Mouse (Mus musculus) R1 (cell line): ENCODE results near the gene Paqr8.
A peak's percentile ranks its signal among the peaks of the same experiment; 100 is the strongest.
"Not testable (repeated sequence)": the region's sequence is repeated elsewhere in the genome, so short reads cannot be mapped to it uniquely, and the experiment has no call there.

Source experiments
- DNase-seq: peaks from one replicate; pipeline ENCODE4 v3.0.0-alpha.2; 2018; ENCODE audit warnings: low read depth, low spot score

The Paqr8 gene

GRCm38 (mm10) chr1:20908541-20908940, 18.1 kb downstream of the Paqr8 start:
- DNase-seq, result peak; percentile 89

- no peak for DNase-seq
These were observed 21.7 kb downstream of the Paqr8 start for GRCm38 (mm10) chr1:20912115-20912514.

GRCm38 (mm10) chr1:20912527-20913171, 22.2 kb downstream of the Paqr8 start:
- DNase-seq, result peak; percentile 30

- no peak for DNase-seq
These were observed 24.4 kb downstream of the Paqr8 start for GRCm38 (mm10) chr1:20914769-20915168.

GRCm38 (mm10) chr1:20915608-20916007, 25.2 kb downstream of the Paqr8 start:
- no peak for DNase-seq

- no peak for DNase-seq
These were observed 27.2 kb downstream of the Paqr8 start for GRCm38 (mm10) chr1:20917496-20918050.

- DNase-seq, result no peak
These were observed 29.3 kb downstream of the Paqr8 start for GRCm38 (mm10) chr1:20919728-20920127.

- DNase-seq, result peak; percentile 23
These were observed 30.7 kb downstream of the Paqr8 start for GRCm38 (mm10) chr1:20921081-20921528.

GRCm38 (mm10) chr1:20922612-20923399, 32.4 kb downstream of the Paqr8 start:
- no peak for DNase-seq

- DNase-seq, result not testable (repeated sequence)
These were observed 34.9 kb downstream of the Paqr8 start for GRCm38 (mm10) chr1:20925324-20925723.

- no peak for DNase-seq
These were observed 35.5 kb downstream of the Paqr8 start for GRCm38 (mm10) chr1:20925926-20926325.

GRCm38 (mm10) chr1:20926376-20926775, 36.0 kb downstream of the Paqr8 start:
- DNase-seq, result no peak

GRCm38 (mm10) chr1:20928487-20928886, 38.1 kb downstream of the Paqr8 start:
- no peak for DNase-seq

GRCm38 (mm10) chr1:20933457-20933856, 43.1 kb downstream of the Paqr8 start:
- DNase-seq, result peak; percentile 73

GRCm38 (mm10) chr1:20935106-20935505, 44.7 kb downstream of the Paqr8 start:
- peak; percentile 17 for DNase-seq

GRCm38 (mm10) chr1:20939046-20939445, 48.6 kb downstream of the Paqr8 start:
- peak; percentile 71 for DNase-seq

- DNase-seq, result peak; percentile 35
These were observed 49.7 kb downstream of the Paqr8 start for GRCm38 (mm10) chr1:20940151-20940550.

- no peak for DNase-seq
These were observed 50.9 kb downstream of the Paqr8 start for GRCm38 (mm10) chr1:20941322-20941721.

- DNase-seq, result no peak
These were observed 51.5 kb downstream of the Paqr8 start for GRCm38 (mm10) chr1:20941857-20942256.

- DNase-seq, result peak; percentile 75
These were observed 52.6 kb downstream of the Paqr8 start for GRCm38 (mm10) chr1:20943016-20943415.

GRCm38 (mm10) chr1:20951300-20951763, 60.9 kb downstream of the Paqr8 start, which contains the start of gene Efhc1:
Gene Efhc1, plus strand, starts transcription at chr1:20951626.
- peak; percentile 98 for DNase-seq

- DNase-seq, result peak; percentile 20
These were observed 61.4 kb downstream of the Paqr8 start for GRCm38 (mm10) chr1:20951799-20952198.
